Mouse (Mus musculus): Measurements from ENCODE around the gene Trim7.

DNA sequence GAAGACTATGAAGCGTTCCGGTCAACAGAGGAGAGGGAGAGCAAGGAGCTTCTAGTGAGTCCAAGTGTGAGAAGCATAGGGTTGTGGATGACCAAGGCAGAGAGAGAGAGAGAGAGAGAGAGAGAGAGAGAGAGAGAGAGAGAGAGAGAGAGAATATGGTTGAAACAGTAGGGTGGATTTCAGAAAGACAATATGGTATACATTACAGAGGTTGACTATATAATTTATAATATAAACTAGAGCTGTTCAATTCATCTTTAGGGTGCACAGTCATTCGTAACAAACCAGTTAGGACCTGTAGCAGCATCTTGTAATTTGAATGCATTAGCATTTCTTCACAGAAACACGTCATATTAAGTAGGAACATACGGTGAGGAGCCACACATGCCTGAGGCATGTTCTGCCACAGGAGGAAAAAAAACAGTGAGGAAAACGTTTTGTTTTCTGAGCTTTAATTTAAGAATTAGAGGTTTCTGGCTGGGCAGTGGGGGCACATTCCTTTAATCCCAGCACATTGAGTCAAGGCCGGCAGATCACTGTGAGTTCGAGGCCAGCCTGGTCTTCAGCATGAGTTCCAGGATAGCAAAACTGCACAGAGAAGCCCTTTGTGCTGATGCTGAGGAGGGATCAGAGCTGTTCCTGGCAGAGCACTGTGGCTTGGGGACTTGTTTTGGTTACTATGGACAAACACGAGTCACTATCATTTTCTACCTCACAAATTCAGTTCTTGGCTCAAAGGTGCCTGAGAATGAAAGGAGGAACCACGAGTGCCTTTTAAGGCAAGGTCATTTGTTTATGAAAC lies 13.1 kb downstream of the Trim7 start:
- TF ChIP-seq POLR2A (IDR thresholded peaks at IDR 0.05; ENCODE audit: borderline replicate concordance, extremely low read depth, low read depth, low read length) (no peak), CTCF (IDR thresholded peaks at IDR 0.05; ENCODE audit: insufficient read depth, low read length) (no peak)
